Mouse (Mus musculus): ENCODE data around the gene Smug1. TPM values are rescaled to one million over a fixed set of nuclear protein-coding genes. Genes with fewer than 3 reads are reported as not detected.

Gene Smug1
- total RNA-seq, 2 experiments from 2014 or later = 14.5 to 15.4 TPM

GRCm38 (mm10) chr15:103146627-103147421 is 20.1 kb downstream of the Smug1 start:
- DNase-seq (ENCODE audit: low spot score in 2 of 2) = peak; percentile 45 to 69

GRCm38 (mm10) chr15:103145635-103146299 is 21.1 kb downstream of the Smug1 start:
- peak in 1 of 2 experiments; percentile 55 for DNase-seq (ENCODE audit: low spot score in 2 of 2)

GRCm38 (mm10) chr15:103144176-103144575 is 22.7 kb downstream of the Smug1 start:
- DNase-seq (ENCODE audit: low spot score in 2 of 2) = no peak

GRCm38 (mm10) chr15:103135431-103135947 is 31.4 kb downstream of the Smug1 start:
- DNase-seq (ENCODE audit: low spot score in 2 of 2) = peak in 1 of 2 experiments; percentile 58

GRCm38 (mm10) chr15:103134277-103135086 is 32.4 kb downstream of the Smug1 start:
- no peak for DNase-seq (ENCODE audit: low spot score in 2 of 2)

GRCm38 (mm10) chr15:103133761-103134160 is 33.1 kb downstream of the Smug1 start:
- no peak for DNase-seq (ENCODE audit: low spot score in 2 of 2)

GRCm38 (mm10) chr15:103130729-103131128 is 36.2 kb downstream of the Smug1 start:
- DNase-seq (ENCODE audit: low spot score in 2 of 2) = no peak

- no peak for DNase-seq (ENCODE audit: low spot score in 2 of 2)
These were observed 37.6 kb downstream of the Smug1 start for GRCm38 (mm10) chr15:103129289-103129688.

GRCm38 (mm10) chr15:103128056-103128833 is 38.6 kb downstream of the Smug1 start:
- no peak for DNase-seq (ENCODE audit: low spot score in 2 of 2)

- no peak for DNase-seq (ENCODE audit: low spot score in 2 of 2)
These were observed 40.9 kb downstream of the Smug1 start for GRCm38 (mm10) chr15:103125982-103126381.

- no peak for DNase-seq (ENCODE audit: low spot score in 2 of 2)
These were observed 42.6 kb downstream of the Smug1 start for GRCm38 (mm10) chr15:103124254-103124653.

- DNase-seq (ENCODE audit: low spot score in 2 of 2) = no peak
These were observed 43.5 kb downstream of the Smug1 start for GRCm38 (mm10) chr15:103123343-103123742.

- DNase-seq (ENCODE audit: low spot score in 2 of 2) = no peak
These were observed 44.5 kb downstream of the Smug1 start for GRCm38 (mm10) chr15:103122372-103122771.

GRCm38 (mm10) chr15:103121416-103121815 is 45.5 kb downstream of the Smug1 start:
- DNase-seq (ENCODE audit: low spot score in 2 of 2) = peak; percentile 28 to 29

- no peak for DNase-seq (ENCODE audit: low spot score in 2 of 2)
These were observed 46.3 kb downstream of the Smug1 start for GRCm38 (mm10) chr15:103120594-103120993.

- DNase-seq (ENCODE audit: low spot score in 2 of 2) = no peak
These were observed 51.2 kb downstream of the Smug1 start for GRCm38 (mm10) chr15:103115726-103116125.

GRCm38 (mm10) chr15:103115256-103115655 is 51.6 kb downstream of the Smug1 start:
- DNase-seq (ENCODE audit: low spot score in 2 of 2) = no peak

- no peak for DNase-seq (ENCODE audit: low spot score in 2 of 2)
These were observed 53.8 kb downstream of the Smug1 start for GRCm38 (mm10) chr15:103113077-103113476.

- no peak for DNase-seq (ENCODE audit: low spot score in 2 of 2)
These were observed 54.6 kb downstream of the Smug1 start for GRCm38 (mm10) chr15:103112309-103112708.

- no peak for DNase-seq (ENCODE audit: low spot score in 2 of 2)
These were observed 57.0 kb downstream of the Smug1 start for GRCm38 (mm10) chr15:103109940-103110339.
